Mouse (Mus musculus): ENCODE measurements at regions not wholly inside any gene's neighbourhood (a gene's known extent, or its start where the extent isn't known, plus 50 kb on each side); places are given as distances from the start of the nearest gene placed in this dataset.
"Not testable (repeated sequence)": the region's sequence is repeated elsewhere in the genome, so short reads cannot be mapped to it uniquely, and the experiment has no call there.

GRCm38 (mm10) chr16:77717766-77718165 is 115.9 kb upstream of the Gm11146 start:
- not testable (repeated sequence) for DNase-seq (ENCODE audit: low spot score in 2 of 2)

- peak; percentile 20 to 57 for DNase-seq (ENCODE audit: low spot score in 2 of 2)
Observed at GRCm38 (mm10) chr16:77704726-77705125, 102.8 kb upstream of the Gm11146 start.

DNA sequence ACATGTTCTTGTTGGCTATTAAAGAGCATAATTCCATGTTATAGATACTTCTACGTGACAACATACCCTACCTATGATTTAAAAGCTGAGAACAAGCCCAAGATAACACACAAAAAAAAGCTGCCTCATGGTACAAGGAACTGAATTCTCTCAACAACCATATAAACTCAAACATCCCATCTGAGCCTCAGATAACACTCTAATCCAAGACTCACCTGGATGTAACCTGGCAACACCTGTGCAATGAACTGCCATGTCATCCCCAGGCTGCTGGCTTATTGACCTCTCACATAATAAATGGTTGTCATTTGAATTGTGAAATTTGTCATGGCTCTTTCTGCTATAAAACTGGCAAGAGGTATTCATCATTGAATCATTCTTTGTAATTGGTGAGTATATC is 93.5 kb upstream of the Gm11146 start:
- no peak for DNase-seq (ENCODE audit: low spot score in 2 of 2)

- no peak for DNase-seq (ENCODE audit: low spot score in 2 of 2)
Observed at GRCm38 (mm10) chr16:77687056-77687839, 85.4 kb upstream of the Gm11146 start.

GRCm38 (mm10) chr16:77685651-77686190 is 83.8 kb upstream of the Gm11146 start:
- peak in 1 of 2 experiments; percentile 29 for DNase-seq (ENCODE audit: low spot score in 2 of 2)

DNA sequence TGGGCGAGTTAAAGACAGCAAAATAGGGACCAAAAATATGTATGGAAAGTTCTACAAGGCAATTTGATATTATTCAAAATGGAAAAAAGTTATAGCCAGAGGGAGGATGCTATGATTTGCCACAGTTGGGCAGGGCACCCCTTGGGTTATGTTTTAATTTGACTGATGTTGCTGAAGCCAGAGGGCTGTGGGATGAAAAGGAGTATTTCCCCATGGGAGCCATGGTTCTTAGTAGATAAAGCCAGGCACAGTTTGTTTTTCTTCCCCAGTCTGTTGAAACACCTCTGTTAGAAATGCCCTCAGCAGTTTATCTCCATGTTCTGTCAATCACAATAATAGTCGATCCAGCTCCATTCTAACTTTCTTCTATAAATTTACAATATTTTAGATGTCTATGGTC is 82.6 kb upstream of the Gm11146 start:
- no peak for DNase-seq (ENCODE audit: low spot score in 2 of 2)

- no peak for DNase-seq (ENCODE audit: low spot score in 2 of 2)
Observed at GRCm38 (mm10) chr16:77679234-77679633, 77.3 kb upstream of the Gm11146 start.

DNA sequence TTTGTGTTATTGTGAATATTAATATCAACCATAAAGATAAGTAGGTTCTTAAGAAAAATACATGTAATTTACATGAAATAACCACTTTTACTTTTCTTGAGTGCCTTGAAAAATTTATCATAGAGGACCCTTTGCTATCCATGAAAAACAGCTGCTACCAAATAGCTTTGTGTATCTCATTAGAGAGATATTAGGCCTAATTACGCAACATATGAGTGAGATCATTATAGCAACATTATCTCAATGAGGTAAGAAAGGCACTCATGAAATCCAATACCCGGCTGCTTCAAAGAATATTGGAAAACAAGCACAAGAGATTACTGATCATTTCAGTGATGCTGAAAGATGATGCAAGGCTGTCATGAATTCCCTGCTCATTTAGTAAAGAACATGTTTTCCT is 74.9 kb upstream of the Gm11146 start:
- no peak for DNase-seq (ENCODE audit: low spot score in 2 of 2)

DNA sequence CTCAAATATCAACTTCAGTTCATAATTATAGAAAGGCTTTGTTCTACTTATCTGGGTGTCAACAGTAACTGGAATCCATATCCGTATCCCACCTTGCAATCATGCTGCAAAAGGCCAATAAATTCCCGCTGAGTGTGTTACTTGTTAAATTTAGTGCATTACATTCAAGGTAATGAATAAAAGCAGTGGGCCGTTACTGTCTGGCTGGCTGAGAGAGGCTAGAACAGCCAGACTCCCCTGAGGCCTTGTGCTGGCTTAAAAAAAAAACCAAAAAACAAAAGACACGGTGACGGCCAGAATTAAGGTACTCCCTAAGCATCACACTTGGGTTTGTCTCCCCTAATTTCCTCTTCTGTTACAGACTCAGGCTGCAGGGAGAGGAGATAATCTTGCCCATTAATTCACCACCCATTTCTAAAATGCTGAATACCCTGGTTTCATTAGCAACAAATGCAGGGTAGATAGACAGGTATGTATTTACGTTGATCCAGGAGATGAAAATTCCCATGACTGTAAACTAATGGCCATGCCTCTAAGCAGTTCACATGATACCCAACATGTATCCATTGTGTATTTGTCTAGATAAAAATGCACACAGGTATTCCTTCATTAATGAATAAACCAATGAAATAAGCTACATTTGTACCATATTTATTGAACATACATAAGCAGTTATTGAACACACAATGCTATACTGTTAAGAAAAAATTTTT is 74.1 kb upstream of the Gm11146 start:
- no peak for DNase-seq (ENCODE audit: low spot score in 2 of 2)

DNA sequence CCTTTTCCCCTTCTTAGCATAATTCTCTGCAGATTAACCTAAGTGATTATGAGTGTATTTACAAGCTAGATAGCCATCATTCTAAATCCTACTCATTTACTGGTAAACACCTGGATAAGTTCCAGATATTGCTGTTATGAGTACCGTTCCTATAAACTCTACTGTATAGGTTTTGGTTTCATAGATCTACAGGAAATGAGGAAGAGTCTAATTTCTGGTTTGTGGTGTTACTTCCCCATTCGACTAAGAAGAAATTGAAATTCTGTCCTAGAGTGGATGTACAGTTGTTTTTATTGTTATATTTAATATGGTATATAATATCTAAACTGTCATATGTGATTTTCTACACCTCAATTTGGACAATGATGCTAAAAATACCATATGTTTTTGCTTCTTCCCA is 69.4 kb upstream of the Gm11146 start:
- no peak for DNase-seq (ENCODE audit: low spot score in 2 of 2)

DNA sequence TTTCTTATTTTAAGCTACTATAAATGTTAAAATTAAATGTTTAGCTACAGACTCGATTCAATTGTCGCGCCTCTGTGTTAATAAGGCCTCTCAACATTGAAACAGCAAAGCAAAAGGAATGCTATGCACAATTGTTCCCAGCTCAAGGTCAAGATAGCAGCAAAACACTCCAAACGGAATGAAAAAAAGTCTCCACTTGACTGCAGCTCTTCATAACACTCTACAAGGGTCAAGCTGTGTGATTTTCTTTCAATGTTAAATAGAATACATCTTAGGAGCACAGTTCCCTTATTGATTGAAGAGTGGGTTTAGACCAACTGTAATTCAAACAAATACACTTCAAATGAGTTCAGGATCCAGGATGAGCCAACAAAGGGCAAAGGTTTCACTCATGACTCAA is 63.9 kb upstream of the Gm11146 start:
- DNase-seq (ENCODE audit: low spot score in 2 of 2): no peak

DNA sequence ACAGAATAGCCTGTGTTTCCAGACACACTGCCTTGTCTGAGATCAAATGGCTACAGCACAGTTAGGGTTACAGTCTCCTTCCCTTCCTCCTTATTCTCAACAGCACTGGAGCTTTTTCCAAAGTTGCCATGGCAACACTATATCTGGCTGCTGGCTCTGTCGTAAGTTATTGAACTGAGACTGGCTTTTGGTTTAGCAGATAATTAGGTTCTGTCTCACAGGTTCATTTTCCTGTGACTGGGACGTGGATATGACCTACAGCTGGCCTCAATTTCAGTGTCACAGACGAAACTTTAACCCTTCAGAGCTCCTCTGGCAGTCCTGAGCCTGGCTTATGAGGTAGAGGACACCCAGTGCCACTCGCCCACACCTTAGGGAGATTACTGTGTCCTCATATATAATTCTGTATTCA is 60.2 kb upstream of the Gm11146 start:
- DNase-seq (ENCODE audit: low spot score in 2 of 2): peak; percentile 52 to 75

DNA sequence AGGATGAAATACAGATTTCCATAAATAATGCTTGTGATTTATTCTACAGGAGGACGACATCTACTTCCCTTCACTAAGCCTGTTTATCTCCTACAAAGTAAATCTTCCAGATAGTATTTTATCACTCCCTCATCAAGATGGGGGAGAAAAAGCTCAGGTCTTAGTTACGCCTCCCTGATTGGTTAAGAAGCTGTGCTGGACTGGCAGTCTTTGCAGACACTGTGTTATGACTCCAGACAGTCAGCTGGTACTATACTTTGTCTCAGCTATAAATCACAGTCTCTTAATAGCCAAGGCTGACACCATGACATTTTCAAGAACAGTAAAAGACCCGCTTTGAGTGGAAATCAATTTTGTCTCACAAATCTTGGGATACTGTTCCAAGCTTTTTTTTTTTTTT is 51.4 kb upstream of the Gm11146 start:
- no peak for DNase-seq (ENCODE audit: low spot score in 2 of 2)

All from frontal cortex, postnatal 36 days (tissue).